Mouse (Mus musculus) thymus, postnatal 0 days (tissue): ENCODE data around the gene Fcgr1. TPM values are rescaled to one million over a fixed set of nuclear protein-coding genes. Genes with fewer than 3 reads are reported as not detected.
A peak's percentile ranks its signal among the peaks of the same experiment; 100 is the strongest.
"Not testable (repeated sequence)": the region's sequence is repeated elsewhere in the genome, so short reads cannot be mapped to it uniquely, and the experiment has no call there.

Experiments used
- DNase-seq: peaks from one replicate; pipeline ENCODE4 v3.0.0-alpha.2; 2015; ENCODE audit warnings: low spot score
- polyA plus RNA-seq: library from polyadenylated mRNA; unstranded; fragments of >200 nt; fragmentation: Nextera tagmentation; extraction: Ambion mirVana; gene quantifications from 2 replicates; pipeline ENCODE4 v1.2.1, GENCODE M21; 2015

Gene Fcgr1
- polyA plus RNA-seq, 1 experiment from 2014 or later = 3.4 TPM

DNA sequence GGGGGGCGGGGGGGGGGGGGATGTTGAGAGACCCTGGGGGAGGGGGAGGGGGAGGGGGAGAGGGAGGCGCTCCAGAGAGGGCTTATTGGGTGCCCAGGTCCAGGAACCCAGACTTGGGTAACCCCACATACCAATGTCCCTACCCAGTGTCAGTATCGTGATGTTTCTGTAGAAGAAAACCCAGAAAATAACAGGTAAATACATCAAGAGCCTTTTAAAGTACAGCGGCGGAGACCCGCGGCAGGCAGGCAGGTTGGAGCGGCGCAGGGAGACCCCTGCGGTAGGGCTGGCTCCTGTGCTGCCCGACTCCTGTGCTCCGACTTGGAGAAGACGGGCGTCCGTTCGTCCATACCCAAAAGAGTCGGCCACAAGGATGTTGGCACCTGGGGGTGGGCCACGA lies 33.9 kb upstream of the Fcgr1 start:
- DNase-seq = no peak

DNA sequence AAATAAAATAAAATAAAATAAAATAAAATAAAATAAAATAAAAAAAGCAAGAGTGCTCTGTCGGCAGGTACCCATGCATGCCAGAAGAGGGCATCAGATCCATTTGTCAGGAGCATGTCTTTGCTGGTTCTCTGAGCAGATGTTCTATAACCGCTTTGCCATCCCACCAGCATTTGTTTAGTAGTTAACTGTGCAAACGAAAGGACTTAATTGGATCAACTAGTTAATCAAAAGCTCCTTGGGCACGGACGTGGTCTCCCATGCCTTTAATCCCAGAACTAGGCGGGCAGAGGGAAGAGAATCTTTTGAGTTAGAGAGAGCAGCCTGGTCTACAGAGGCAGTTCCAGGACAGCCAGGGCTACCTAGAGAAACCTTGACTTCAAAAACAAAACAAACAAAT lies 33.4 kb upstream of the Fcgr1 start:
- peak; percentile 65 for DNase-seq

DNA sequence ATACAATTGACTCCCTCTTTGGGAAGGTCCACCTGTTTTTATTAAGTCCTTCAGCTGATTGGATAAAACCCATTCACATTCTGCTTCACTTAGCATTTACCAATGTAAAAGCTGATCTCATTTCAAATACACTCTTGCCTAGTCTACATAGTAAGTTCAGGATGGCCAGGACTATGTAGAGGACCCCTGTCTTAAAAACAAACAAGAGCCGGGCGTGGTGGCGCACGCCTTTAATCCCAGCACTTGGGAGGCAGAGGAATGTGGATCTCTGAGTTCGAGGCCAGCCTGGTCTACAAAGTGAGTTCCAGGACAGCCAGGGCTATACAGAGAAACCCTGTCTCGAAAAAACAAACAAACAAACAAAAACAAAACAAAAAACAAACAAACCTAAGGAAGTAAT lies 30.0 kb upstream of the Fcgr1 start:
- DNase-seq = not testable (repeated sequence)

DNA sequence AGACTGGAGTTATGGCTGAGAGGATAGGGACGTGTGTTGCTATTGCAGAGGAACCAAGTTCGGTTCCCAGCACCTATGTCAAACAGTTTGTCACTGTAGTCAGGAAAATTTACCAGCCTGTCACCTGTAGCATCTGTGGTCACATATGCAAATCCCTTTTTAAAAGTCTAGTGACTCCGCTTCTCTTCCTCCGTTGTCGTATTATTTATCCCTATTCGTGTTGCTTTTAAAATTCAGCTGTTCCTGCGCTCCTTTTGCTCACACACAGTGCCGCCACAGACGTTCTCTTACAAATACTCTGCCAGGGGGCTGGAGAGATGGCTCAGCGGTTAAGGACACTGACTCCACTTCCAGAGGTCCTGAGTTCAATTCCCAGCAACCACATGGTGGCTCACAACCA lies 28.8 kb upstream of the Fcgr1 start:
- DNase-seq = no peak

DNA sequence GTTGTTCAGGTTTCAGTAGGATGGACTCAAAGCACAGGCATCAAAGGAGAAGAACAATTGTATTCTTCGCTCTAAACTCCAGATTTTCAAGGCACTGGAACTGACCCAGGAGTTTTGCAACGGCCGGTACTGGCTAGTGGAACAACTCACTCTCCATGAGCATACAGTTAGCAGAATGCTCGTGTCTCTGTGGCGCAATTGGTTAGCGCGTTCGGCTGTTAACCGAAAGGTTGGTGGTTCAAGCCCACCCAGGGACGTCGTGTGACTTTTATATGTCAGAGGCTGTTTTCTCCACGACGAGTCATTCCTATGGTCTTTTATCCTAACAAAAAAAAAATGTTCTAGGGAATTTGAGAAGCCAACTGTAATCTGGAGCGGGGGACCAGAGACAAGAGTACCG lies 28.1 kb upstream of the Fcgr1 start:
- no peak for DNase-seq

DNA sequence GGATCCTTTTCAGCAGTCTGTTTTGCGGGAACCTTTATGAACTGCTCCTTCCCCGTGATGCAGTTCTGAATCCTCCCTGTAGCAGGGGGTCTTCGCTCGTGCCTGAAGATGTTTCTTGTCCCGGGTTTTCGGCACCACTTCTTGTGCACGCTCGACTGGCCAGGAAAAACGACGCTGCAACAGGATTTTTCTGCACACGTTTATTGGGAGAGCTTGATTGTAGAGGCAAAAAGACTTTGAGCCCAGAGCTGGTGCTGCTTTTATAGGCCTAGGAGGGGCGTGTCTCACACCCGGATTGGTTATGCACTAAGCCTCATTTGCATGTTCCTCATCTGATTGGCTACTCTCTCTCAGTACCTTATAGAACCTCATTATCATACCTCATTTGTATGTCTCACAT lies 26.2 kb upstream of the Fcgr1 start:
- DNase-seq = not testable (repeated sequence)

DNA sequence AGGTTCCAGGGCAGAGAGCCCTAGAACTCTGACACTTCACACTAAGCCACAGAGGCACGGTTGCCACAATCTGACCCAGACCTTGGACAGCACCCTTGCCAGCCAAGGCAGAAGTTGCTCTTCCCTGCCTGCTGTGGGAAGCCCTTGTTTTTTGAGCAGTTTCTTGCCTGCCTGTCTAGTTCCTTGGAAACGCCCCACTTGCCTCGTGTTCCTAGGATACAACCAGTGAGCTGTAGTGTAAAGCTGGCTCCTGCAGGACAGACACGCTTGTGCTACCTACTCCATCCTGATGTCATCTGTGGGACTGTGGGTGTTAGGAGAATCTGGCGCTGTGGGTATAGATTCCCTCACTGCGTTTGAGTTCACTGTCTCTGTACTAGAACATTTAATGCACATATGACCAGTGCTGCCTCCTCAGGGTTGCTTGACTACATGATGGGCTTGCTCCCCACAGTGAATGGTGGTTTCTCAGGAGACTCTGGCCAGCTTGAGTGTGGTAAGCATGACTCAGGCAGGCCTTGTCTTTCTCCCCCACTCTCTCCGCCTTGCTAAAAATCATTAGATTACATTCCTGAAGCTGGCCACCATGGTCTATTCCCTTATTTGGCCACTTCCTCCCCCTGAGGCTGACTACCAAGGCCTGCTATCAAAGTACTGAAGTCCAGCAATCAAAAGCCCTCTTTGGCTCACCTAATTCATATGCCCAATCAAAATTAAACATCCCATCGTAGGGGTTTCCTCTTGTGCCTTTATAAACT lies 18.8 kb upstream of the Fcgr1 start:
- no peak for DNase-seq

DNA sequence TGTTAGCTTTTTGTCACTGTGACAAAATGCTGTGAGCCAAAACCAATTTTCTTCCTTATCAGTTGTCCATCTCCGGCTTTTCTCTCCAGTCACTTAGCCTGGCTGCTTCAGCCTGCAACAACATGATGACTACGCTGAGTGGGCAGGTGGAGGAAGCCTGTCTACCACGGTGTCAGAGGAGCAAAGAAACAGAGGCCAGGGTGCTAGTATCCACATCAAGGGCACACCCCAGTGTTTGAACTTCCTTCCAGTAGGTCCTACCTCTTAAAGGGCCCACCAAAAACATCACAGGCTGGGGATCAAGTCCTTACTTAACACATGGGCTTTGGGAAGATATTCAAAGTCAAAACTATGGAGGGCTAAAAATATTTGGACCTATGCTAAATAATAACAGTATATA lies 15.7 kb upstream of the Fcgr1 start:
- peak; percentile 45 for DNase-seq

DNA sequence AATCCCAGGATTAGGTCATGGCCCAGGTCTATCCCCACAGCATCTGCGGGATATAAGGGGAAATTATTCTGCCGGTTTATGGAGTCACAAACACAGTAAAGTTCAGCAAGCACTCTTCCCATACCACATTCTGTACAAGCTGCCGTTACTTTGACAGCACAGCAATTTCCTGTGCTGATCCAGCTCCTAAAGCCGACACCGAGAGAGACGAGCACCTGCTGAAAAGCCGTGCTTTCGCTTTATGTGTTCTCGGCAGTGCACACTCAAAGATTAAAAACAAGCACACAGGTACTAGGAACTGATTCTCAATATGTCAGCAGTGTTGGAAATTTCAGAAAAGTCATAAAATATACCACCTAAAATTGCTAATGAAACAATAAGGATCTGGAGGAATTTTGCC lies 12.7 kb upstream of the Fcgr1 start:
- DNase-seq = peak; percentile 43

DNA sequence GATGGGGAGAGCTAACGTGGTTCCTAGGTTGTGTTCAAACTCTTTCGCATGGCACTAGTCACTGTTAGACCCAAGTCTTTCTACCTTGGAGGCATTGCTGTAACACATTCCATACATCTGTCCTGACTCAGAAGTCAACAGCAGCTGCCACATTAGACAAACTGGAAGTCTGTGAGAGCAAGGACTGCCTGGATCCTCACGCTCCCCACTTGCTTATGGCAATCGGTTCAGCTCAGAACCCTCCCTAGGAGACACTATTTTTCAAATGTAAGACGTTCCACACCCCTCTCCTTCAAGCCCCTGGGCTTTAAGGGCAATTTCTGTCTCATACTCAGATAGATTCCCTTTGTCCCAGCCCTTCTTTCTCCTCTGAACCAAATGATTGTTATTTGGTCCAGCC lies 8.3 kb upstream of the Fcgr1 start:
- DNase-seq = no peak

DNA sequence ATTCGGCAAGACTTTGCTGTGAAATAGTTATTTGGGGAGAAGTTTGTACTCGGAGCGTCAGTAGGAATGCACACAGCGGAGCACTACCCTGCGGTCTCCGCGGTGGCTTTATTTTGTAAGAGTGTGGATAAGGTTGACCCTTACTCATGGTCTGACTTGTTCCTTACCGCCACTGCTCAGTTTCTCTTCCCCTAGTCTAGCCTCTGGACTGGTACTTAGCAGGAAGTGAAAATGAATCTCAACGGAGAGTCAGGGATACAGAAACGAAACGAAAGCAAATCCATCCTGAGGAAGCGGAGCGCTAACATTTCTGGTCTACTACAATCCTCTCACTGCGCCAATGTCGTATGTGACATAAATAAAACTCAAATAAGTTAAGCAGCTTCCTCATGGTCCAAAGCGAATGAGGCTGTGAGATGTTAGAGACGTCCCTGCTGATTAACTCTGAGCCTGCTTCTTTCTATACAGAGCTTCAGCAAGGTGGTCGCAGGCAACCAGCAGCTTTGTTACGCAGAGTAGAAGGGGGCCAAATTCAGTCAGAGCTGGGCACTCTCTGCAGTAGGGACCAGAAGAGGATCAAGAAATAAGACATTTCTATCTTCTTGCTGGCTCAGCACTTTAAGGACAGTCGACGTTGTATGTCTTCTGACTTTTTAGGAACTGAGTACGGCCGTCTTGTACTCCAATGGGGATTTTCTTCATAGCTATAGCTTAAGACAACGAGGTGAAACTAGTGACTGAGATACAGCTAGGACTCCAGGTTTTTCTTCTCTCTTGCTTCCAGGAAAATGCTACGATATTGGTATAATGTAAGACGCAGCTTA lies 7.1 kb upstream of the Fcgr1 start:
- no peak for DNase-seq

DNA sequence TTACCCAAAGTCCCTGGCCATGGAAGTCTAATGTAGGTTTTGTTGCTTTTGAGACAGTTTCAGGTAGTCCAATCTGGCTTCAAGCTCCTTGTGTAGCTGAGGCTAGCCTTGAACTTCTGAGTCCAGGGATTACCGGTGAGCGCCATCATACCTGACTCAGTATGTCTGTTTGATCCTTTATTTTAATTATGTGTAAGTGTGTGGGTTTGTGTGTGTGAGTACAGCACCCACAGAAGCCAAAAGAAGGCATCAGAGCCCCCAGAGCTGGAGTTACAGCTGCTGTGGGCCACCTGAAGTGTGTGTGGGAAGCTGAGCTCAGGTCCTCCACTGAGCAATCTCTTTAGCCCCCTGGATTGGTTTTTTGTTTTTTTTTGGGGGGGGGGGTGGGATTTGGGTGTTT lies 5.8 kb upstream of the Fcgr1 start:
- no peak for DNase-seq

DNA sequence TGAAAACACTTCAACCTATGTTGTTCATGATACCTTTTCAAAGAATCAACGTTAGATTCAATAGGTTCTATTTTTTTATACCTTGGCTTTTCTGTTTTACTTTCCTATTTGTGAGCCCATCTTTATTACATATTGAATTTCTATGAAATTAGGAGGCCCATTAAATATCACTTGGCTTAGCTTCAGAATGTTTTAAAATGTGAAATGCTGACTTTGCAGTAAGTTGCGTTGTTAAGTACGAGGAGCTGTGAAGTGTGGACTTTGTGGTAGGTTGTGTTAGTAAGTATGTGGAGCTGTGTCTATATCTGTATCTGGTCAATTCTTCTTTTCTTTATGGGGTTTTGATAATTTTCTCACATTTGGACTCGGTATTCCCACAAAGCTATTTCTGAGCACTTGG lies 4.6 kb upstream of the Fcgr1 start:
- DNase-seq = no peak

DNA sequence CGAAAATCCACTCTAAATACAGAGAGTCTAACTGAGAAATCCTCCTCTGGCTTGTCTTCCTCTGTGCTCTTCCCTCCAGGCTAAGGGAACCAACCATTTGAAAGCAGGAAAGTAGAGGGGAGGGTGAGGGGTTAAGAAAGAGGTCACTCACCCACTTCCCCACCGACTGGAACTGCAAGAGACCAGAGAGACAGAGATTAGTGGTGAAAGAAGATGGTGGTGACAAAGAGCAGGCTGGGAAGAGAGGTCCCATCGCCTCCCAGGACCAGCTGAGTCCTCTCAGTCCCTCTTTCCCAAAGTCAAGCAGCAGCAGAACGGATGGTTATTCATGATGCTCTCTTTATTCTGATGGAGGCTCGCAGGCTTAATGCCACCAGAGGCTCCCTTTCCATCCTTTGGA lies 401 bp downstream of the Fcgr1 start:
- DNase-seq = no peak

DNA sequence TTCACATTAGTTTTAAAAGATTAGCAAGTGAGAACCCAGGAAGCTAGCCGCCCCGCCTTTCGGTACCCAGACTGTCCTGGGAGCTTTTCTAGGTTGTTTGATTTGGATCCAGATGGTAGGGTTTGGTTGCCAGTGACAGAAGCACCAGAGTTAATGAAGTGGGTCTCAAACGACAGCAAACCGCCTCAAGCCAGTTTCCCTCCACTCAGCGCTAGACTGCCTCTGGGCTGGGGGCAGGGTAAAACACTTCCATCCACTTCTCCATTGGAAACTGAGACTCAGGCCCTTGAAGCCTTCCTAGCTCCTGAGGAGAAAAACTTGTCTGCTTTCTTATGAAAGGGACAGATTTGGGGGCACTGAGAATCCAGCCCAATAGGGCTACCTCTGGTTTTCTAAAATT lies 1.1 kb downstream of the Fcgr1 start:
- no peak for DNase-seq

DNA sequence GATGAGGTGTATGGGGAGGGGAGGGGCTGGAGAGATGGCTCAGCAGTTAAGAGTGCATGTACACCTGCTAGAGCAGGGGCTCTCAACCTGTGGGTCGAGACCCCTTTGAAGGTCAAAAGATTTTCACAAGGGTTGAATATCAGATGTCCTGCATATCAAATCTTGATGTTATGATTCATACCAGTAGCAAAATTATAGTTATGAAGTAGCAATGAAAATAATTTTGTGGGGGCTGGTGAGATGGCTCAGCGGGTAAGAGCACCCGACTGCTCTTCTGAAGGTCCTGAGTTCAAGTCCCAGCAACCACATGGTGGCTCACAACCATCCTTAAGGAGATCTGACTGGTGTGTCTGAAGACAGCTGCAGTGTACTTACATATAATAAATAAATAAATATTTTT lies 3.0 kb downstream of the Fcgr1 start:
- not testable (repeated sequence) for DNase-seq

DNA sequence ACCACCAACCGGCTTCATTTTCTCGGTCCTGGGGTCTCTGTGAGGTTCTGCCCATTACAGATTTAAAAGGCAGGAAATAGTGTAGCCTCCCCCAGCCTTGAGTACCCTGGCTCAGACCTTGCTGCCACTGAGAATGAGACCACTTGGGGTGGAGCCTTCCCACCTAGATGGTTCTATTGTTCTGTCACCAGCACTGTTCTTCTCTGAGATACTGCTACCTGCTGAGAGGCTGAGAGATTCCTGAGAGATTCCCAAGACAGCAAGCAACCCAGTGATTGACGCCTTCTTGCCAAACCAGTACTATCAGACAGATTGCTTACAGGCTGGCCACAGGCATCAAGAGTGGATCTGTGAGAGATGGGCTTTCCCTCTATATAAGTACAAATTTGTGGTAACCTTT lies 4.6 kb downstream of the Fcgr1 start:
- no peak for DNase-seq

DNA sequence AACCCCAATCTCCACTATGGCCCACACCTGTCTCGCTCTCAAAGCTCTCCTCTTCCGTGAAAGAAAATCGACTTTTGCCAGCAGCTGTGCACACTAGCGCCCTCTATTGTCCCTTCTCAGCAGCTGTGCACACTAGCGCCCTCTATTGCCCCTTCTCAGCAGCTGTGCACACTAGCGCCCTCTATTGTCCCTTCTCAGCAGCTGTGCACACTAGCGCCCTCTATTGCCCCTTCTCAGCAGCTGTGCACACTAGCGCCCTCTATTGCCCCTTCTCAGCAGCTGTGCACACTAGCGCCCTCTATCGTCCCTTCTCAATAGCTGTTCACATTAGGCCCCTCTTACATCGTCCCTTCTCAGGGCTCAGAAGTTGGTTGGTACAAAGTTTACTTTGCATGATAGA lies 6.4 kb downstream of the Fcgr1 start:
- not testable (repeated sequence) for DNase-seq

DNA sequence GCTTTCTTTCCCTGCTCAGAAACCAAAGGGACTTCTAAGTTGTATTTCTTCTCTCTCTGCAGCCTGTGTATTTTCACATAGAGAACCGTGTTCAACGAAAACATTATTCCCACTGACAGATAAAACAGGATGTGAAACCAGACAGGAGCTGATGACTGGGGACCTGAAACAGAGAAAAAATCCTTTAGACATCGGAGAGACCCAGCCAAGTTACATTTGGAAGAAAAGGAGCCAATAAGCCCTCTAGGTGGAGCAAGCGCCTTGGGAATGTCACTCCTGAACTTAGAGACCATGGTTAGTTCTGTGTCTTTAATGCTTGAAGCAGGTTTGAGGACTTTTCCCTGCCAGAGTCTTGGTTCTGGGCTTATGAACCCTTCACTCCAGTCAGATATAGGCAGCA lies 9.3 kb downstream of the Fcgr1 start:
- no peak for DNase-seq

DNA sequence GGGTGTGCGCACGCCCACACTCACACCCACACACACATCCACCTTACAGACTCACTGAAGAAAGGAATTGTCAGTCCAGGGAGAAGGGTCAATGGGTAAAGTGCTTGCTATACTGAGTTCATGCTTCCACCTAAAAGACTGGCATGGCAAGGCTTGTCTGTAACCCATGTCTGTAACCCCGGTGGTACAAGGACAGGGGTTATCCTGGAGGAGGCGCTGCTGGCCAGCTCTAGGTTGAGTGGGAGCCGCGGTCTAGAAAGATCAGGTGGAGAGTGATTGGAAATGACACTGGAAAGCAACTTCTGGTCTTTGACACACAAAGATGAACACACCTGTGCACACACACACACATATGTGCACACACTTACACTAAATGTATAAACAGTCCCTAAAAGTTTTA lies 13.1 kb downstream of the Fcgr1 start:
- no peak for DNase-seq

DNA sequence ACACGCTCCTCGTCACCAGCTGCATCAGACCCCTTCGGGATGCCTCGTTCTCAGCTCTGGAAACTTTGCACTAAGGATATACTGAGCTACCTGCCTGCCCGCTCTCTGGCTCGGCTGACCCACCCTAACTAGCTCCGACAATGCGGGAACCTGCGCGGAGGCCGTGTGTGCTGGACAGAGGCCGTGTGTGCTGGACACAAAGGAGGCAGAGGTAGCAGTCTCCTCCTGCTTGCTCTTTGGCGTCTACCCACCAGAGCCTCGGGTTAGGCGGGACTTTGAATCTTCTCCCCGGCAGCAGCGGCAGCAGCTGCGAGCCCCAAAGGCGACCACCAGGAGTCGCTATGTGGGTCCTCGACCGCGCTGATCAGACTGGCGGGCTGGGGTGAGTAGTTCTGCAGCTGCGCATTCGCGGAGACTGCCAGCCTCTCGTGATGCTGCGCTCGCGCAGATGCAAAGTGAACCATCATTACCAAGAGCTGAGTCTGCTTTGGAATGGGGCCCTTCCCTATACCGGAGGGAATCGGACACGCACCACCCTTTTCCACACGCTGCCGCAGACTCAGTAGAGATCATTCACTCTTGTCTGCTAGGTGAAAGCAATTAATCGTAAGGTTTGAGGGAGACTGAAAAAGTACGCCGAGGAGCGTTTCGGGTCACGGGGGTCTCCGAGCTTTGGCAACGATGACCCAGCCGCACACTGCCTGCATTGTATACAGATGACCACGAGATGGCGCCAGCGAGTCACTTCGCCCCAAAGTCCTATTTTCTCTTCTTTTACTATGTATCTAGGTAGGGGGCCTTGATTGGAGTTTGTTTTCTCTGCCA lies 15.8 kb downstream of the Fcgr1 start:
- peak; percentile 93 for DNase-seq

DNA sequence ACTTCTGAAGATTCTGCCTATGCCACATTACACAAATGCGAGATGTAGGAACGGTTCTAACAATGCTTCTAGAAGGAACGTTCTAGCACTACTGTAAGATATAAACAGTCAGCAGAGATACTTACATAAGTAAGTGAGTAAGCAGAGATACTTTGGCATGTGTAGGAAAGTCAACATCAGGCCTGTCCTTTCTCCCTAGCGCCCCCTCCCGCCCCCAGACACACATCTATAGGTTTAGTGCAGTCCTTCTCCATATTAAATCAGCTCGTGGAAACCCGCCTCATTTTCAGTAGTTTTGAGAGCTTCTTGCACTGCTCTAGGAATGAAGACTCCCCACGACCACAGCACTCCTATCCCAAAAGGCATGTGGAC lies 16.4 kb downstream of the Fcgr1 start:
- peak; percentile 86 for DNase-seq
